Mouse (Mus musculus): ENCODE results near the gene Aqp11.
A peak's percentile ranks its signal among the peaks of the same experiment; 100 is the strongest.

Gene Aqp11

DNA sequence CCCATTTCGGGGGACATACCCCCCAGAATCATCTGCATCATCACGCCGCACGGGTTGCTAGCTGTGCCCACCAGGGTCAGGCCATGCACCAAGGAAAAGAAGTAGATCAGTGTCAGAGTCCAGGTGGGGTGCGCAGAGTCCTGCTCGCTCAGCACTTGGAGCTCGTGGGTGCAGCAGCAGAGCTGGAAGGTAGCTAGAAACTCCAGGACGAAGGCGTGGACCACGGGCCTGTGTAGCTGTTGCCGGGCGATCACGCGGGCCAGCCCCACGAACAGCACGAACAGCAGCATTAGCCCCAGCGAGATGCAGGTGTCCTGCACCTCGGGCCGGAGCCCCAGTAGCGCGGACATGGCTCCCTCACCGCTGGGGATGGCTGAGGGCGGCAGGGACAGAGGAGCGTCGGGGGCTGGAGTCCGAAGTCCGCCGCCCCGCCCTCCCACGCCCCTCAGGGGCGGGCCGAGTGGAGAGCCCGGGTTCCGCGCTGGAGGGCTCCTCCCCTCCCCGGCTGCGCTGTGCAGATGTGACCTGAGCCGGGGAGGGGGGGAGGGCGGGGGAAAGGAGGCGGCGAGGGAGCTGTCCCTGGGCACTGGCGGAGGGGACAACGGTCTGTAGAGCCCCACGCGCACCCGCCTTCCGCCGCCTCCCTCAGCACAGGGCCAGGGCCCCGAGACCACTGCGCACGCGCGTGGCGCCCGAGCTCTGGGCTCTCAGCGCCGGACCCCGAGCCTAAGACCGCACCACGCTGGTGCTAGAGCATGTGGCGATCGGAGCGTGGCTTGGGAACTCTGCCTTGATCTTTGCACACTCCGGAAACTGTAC is at the start of gene Aqp11:
Gene Aqp11, minus strand, starts transcription at position 652 of the 819 bp plus-strand sequence.
- DNase-seq = peak; percentile 95

DNA sequence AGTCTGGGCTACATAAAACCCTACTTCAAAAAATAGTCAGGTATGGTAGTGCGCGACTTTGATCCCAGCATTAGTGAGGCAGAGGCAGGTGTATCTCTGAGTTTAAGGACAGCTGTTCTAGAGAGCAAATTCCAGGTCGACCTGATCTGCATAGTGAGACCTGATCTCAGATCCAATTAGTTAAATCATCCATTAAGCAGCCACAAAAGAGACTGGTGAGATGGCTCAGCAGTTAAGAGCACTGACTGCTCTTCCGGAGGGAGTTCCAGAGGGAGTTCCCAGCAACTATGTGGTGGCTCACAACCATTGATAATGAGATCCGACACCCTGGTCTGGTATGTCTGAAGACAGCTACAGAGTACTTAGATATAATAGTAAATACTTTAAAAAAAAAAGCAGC is 45.4 kb upstream of the Aqp11 start:
- no peak for DNase-seq

DNA sequence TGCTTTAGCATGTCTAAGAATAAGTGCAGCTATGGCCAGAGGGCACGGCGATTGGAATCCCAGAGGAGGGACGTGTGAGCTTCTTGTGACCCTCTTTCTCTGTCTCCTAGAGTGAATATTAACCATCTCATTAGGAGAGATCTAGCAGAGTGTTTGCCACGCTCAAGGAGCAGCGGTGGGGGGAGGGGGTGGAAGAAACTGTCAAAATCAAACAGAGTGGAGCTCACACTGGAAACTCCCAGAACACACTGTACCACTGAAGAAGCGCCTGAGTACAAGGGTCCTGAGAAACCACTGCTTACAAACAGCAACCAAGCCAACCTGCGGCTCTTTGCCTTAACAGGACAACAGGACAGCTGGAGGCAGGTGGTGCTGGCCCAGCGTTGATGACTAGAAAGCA is 43.4 kb upstream of the Aqp11 start:
- DNase-seq = no peak

DNA sequence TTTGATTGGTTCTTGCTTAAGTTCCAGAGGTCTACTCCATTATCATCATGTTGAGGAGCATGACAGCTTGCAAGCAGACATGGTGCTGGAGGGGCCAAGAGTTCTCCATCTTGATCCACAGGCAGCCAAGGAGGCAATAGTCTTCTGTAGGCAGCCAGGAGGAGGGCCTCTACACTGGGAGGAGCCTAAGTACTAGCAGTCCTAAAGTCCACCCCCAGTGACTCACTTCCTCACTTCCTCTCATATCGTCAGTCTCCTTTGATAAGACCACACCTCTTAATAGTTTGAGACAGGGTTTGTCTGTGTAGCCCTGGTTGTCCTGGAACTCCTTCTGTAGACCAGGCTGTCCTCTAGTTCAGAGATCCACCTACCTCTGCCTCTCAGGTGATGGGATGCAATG is 42.7 kb upstream of the Aqp11 start:
- no peak for DNase-seq

DNA sequence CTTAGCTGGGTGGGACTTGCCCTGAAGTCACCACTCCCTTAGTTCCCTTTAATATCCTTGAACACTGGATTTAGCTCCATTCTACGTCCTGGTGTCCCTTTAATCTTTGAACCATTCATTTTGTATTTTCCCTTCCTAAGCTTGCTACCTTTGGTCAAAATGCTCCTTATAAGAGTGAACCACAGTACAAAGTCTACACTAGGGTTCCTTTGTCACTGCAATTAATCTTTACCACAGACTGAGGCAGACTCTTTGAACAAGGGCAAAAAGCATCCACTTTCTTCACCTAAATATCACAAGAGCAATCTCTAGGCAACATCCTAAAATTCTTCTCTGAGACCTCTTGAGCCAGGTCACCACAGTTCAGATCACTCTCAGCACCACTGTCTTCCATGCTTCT is 42.1 kb upstream of the Aqp11 start:
- DNase-seq = no peak

DNA sequence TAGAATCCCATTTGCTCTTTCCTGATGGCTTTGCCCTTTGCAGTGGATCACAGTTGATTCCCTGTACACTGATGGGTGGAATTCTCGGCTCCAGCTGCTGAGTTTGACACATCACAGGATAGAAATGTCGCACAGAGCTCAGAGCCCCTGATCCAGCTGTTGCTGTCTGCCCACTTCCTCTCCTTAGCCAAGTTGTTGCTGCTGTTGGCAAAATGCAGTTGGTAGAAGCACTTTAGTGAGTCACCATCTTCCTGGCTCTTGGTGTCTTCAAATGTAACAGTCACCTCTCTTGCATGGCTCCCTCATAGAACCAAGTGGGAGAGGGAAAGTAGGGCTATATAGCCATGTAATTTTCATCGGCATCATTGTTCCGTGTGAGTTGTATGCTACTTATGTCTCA is 39.1 kb upstream of the Aqp11 start:
- DNase-seq = no peak

DNA sequence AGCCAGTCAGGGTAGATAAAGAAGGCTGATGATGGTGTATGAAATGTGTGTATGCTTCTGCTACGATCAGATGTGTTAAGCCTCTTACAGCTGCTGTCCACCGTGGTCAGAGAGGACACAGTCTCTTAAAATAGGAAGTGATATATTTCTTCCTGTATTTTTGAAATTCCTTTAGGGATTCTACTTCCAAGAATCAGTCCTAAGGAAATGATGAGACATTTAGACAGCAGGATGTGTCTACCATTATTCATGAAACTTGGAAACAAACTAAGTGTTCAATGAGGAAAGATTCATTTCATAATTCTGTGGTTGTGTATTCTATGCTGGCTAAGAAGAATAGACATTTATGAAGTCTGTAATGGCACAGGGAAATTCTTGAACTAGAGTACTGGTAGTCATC is 37.8 kb upstream of the Aqp11 start:
- DNase-seq = no peak

DNA sequence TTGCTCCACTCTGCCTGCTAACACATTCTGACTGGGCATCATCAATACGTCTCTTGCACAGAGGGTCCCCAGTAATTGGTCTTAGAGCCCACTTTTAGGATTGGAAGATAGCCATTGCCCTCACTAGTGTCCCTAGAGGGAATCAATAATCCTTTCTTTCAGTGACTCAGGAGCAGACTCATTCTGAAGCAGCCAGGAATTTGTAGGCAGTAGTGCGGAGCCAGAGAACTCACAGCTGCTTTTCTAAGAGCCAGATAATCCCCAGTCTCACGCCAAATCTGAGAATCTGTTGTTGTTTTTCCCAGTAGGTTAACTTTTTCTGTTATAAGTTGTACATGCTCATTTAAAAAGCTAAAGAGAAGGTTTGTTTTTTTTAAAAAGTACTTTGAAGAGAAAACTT is 37.3 kb upstream of the Aqp11 start:
- no peak for DNase-seq

DNA sequence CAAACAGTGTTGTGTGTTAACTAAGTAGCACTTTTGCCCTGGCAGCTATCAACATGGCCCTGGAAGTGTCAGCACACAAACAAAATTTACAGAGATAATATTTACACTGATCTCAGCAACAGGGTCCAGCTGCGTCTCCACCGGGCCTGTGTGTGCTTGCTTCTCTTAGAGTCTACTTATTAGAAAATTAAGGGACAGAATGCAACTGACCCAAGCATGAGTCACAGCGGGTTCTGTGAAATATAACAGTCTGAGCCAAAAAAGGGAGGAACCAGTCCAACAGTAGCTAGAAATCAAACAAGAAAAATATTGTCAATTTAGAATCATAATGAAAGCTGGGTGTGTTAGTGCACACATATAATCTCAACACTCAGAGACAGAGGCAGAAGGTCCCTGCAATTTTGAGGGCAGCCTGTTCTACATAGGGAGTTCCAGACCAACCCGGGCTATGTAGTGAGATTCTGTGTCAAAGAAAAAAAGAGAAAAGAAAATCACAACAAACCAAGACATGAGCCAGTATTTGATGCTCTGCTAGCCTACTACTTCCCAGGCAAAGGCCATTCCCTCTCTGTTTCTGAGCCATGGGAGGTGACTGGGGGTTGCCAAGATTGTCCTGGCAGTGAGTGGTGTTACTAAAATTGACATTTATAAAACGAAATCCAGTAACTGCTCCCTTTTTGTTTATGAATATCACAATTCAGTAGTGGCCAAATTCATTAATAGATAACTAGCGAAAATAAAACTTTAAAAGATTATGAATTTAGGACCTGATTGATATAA is 32.9 kb upstream of the Aqp11 start:
- no peak for DNase-seq

DNA sequence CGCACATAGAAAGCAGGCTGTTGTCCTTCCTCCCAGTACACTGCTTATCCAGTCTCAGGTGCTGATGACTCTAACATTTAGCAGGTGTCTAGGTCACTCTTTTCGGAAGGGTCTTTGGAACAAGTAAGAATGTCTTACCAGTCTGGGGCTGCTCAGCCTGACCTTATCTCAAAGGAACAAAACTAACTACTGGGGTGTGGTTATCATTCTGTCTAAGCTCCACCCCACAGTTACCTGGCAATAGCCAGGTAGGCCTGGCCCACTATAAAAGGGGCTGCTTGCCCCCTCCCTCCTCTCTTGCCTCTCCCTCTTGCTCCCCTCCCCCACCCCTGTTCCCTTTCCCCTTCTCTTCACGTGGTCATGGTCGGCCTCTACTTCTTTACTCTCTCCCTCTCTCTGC is 30.9 kb upstream of the Aqp11 start:
- no peak for DNase-seq

DNA sequence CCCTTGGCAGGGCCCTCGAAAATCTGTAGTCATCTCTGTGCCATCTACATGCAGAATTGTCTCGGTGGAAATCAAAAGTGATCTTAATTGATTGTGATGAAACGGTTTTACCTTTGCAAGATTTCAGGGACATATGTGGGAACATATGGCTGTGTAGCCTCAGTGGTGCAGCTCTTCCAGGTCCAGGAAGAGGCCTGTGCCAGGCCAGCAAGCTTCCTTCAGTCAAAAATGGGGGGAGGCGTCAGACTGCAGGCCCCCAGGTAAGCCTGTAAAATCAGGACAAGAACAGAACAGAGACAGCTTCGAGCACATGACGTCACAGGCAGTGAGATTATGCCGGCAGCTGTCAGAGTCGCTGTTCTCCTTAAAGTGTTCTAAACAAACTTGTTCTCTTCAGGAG is 29.8 kb upstream of the Aqp11 start:
- DNase-seq = no peak

DNA sequence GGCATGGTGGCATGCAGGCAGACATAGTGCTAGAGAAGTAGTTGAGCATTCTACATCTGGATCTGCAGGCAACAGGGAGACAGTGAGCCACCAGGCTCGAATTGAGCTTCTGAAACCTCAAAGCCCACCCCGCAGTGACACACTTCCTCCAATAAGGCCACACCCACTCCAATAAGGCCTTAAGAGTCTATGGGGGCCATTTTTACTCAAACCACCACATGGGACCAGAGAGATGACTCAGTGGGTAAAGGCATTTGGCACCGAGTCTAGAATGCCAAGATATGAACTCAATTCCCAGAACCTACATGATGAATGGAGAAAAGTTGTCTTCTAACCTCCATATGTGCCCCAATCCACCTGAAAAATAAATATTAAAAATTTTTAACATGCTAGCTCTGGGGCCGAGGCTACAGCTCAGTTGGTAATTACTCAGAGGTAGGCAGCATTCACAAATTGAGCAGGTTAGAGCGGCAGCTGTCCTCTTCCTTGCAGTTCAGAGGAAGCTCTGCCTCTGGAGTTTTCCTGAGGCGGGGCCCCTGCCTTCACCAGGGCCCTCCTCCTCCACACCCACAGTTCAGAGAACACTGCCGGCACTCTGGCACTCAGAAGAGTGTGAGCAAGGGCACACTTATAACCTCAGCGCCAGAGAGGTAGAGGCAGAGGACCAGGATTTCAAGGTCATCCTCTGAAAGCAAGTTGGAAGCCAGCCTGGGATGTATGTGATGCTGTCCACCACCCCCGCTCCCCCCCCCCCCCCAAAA is 28.5 kb upstream of the Aqp11 start:
- DNase-seq = peak; percentile 16

DNA sequence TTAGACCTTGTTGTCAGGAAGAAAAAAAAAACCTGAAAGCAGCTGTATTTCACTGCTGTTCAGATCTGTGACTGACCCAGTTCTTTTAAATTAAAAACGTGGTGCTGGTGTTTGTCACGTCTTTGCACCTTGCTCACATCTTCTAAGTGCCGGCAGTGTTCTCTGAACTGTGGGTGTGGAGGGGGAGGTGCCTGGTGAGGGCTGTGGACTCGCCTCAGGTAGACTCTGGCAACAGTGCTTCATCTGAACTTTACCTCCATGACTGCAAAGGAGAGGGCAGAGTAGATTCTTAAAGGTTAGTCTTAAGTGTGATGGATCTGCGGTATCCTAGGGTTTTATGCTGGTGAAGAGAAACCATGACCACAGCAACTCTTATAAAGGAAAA is 27.9 kb upstream of the Aqp11 start:
- no peak for DNase-seq

DNA sequence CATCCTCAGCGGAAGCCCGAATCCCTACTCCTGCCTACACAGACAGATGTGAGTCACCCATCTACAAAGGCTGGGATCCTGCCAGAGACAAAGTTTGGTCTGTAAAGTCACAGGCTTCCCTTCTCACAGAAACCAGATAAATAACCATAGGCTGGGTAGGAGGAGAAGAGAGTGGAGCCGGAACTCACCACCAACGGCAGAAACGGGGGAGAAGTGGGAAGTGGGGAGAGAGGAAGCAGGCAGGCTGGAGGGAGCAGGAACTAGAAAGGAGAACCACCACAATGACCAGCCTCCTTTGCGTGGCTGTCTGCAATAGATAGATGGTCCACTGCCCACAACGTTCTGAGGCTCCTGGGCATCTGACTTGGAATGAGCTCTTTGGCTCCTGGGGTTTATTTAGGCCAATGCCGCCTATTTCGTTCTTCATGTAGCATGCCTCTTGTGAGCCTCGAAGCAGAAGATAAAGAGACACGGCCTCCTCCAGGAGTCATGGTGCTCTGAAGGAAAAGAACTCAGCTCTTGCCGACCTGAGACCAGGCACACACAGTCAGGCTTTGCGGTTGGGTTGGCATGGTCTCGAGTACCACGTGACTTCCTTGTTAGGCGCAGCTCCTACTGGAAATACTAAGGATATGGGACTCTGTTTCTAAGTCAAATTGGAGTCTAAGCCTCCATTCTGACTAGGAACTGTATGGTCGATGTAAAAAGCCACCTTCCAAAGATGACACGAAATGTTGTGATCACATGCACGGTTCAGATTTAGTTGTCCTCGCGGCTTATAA is 27.3 kb upstream of the Aqp11 start:
- peak; percentile 20 for DNase-seq

DNA sequence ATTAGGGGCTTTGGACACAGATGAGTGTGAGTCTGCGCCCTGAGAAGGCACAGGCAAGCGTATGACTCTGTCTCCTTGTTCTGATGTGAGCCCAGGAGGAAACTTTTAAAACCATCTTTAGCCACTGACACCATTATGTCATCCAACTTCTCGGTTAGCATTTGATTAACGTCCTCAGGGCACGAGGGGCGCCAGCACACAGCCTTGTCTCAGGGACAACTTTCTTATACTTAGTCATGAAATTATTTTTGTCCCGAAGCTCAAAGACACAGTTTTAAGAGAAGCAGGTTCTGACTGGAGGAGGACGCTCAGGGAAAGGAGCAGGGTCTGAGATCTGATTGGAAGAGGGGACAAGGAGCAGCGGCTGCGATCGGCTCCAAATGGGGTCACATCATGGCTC is 26.5 kb upstream of the Aqp11 start:
- no peak for DNase-seq

DNA sequence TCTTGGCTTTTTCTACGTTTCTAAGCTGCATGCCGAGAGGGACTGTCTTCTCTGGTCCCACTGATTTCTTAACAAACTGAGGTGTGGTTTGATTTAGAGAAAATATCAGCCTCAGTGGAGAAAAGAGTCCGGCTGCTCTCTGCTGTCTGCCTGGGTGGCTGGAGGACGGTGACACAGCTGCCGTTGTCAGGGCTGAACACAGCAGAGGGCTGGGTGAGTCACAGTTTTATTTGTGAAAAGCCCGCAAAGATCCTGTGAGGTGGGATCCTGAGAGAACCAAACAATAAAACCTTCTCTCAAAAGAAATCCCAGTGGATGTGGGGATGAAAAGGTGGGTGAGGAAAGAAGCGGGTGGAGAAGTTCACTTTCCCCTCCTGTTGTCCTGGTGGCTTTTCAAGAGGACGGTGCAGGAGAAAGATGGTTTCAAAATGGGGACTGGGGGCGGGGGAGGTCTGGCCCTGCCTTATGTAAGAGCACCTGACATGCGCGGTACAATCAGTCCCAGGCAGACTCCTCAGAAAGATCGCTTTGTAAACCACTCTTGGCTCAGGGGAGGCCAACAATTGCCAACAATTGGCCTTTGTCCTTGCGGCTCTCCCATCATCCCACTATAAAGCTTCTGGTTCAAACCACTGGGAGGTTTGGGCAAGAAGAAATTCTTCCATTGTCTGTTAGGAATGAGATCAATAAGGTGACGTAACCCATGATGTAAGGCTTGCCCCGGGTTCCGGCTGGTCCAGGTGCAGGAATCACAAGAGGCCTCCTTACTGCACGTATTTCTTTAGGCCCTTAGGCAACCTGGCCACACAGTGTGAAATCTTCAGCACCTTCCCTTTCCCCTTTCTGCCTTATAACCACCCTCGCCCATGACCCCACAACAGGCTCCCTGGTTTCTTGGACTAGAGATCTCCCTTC is 19.1 kb upstream of the Aqp11 start:
- DNase-seq = no peak

DNA sequence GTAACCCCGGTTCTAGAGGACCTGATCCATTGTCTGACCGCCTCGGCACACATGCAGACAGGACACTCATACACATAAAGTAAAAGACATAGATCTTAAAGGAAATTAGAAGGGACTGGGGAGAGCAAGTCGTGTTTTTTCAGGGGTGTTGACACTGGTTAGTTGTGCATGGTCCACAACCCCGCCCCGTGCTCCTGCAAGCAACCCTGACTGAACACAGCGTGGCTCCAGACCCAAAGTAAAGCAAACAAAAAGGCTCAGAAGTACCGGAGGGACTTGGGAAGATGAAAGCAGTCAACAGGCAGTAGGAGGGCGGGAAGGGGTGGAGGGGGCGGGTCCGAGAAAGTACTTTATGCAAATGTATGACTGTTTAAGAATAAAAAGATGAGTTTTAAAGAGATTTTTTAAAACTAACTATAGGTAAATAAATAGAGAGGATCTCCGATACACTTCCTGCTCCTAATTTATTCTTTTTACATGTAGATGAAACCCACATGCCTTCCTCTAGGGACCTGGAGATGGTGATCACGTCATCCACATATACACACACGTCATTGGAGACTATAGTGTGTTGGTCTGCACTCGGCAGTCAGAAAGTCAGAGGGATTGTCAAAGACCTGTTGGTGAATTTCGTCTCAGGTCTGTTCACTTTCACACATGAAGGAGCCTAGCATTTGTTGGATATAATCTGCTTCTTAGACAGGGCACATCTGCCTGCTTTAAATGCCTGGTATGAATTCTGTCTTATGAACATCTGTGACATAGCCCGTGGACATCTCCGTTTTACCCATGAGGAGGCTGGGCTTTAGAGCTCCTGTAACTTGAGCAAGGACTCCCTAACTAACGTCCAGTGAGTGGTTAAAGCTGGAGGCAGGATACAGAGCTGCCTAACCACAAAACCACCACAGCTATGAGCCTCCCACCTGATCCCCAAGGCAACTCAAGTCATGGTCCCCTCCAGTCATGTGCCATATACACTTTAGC is 11.4 kb upstream of the Aqp11 start:
- peak; percentile 65 for DNase-seq

DNA sequence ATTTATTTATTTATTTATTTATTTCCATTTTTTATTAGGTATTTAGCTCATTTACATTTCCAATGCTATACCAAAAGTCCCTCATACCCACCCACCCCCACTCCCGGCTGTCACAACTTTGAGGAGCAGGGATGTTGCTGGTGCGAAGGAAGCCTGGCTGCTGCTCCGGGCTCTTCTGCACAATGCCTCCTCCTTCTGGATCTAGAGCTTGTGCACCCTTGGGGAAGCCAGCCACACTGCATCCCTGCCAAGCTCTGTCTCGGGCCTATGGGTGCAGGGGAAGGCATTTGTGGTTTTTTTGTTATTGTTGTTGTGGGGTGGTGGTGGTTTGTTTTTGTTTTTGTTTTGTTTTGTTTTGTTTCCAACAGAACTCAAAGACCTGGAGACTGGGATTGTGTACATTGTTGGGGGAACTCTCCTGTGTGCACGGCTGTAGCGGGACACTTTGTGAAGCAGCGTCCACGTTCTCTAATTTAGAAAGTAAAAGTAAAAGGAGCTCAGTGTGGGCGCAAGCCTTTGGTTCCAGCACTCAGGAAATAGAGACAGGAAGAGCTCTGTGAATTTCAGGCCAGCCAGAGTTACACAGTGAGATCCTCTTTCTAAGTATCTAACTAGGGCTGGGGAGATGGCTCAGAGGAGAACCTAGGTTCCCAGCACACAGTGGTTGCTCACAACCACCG is 10.6 kb upstream of the Aqp11 start:
- DNase-seq = peak; percentile 35

DNA sequence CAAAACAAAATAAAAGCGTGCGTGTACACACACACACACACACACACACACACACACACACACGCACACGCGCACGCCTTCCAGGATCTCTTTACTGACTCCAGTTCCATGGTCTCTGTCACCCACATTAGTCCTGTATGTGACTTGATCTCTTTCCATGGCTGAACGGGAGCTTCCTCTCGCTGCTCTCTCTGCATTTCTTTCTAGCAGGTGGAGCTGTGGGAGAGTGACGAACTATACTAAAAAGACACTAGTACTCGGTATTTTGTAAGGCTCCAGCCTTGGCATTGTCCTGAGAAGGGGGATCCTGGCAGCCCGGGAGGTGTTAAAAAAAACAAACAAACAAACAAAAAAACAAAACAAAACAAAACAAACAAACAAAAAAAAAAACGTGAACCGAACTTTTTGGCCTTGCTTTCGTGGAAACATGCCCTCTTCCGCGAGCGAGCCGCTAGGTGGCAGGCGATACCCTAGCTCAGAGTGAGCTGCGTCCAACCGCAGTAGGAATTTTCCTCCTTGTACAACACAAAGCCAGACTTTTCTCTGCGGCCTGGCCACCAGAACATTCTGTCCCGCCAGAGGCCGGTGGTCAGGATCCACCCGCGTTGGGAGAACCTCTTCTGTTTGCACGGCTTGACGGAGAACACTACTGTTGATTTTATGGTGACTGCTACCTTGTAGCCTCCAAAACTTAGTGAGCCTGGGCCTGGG is 9.9 kb upstream of the Aqp11 start:
- DNase-seq = peak; percentile 89
